7 mouse cellular contexts compared by ENCODE assay signal in the genomic region with DNA sequence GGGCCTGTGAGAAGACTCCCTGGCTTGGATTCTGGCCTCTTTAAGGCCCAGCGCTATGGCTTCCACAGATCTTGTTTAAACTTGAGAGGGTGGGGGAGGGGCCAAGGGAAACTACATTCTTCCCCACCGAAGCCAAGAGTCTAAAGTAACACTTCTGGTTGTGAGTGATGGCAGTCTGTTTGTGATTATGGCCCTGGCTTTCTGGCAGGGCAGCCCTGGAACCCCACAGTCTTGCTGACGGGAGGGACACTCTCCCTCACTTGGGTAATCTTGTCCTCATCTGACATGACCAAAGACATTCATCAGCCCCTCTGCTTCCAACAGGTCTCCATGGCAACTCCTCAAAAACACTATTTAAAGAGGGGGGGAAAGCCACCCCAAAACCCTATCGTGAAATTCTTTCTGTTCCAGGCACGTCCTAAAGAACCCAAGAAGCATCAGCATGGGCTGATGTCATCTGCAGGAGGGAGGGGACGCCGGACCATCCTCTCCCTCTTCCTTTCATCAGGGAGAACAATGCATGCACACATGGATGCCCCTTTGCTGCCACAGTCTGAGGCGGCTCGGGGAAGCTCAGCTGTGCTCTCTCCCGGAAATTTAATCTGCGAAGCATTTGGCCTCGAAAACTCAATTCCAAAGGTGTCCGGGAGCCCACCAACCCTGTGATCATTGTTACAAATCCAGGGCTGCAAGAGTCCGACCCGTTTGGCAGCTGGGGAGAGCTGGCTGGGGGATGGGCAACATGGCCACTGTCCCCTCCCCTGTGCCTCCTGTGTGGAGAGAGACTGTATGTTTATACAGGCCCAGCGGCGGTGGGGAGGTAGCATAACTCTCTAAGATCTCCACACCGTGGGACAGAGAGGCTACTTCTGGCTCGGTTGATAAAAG.
DNase-seq lines count a peak whose midpoint lies in the region; ATAC-seq lines count a peak whose summit lies in the region.

No protein-coding gene starts in this region.

- peak; percentile 64 for ATAC-seq in lung, embryonic 15.5 days (ENCODE audit: borderline replicate concordance, extremely low read depth, low FRiP score, low TSS enrichment)
- ATAC-seq in forebrain, embryonic 15.5 days (replicated peaks), result peak; percentile 51
- ATAC-seq in activated CD4-positive, CD25-positive, alpha-beta regulatory T cell, adult 4 months, result no peak
- ATAC-seq in erythroid progenitor cell, adult 5-6 weeks (replicated peaks; ENCODE audit: low FRiP score, poor library complexity, severe bottlenecking), result no peak

- peaks cover 49% of the 10 kb centered on the region for H3K4me1 ChIP-seq in lung, embryonic 15.5 days
- H3K4me1 ChIP-seq in forebrain, embryonic 15.5 days, result peaks cover 18% of the 10 kb centered on the region

- peaks cover 10% of the 10 kb centered on the region for H3K36me3 ChIP-seq in lung, embryonic 15.5 days
- no peaks in the 10 kb centered on the region for H3K36me3 ChIP-seq in forebrain, embryonic 15.5 days

- peak overlapping the region; percentile 19 for H3K4me2 ChIP-seq in lung, embryonic 15.5 days
- H3K4me2 ChIP-seq in forebrain, embryonic 15.5 days (replicated peaks), result peak overlapping the region; percentile 9; the same call in 1 of the 2 replicates

- peak overlapping the region; percentile 79 for H3K27ac ChIP-seq in lung, embryonic 15.5 days
- peak overlapping the region; percentile 32 for H3K27ac ChIP-seq in forebrain, embryonic 15.5 days (replicated peaks)

- WGBS in lung, embryonic 15.5 days, result 5% methylated on average over 19 of the region's 19 CpGs
- 5% methylated on average over 19 of the region's 19 CpGs for WGBS in forebrain, embryonic 15.5 days

- no peak overlapping the region for H3K9ac ChIP-seq in lung, embryonic 15.5 days
- no peak overlapping the region; the same call in 1 of the 2 replicates for H3K9ac ChIP-seq in forebrain, embryonic 15.5 days (replicated peaks)

- no peaks in the 10 kb centered on the region for H3K9me3 ChIP-seq in lung, embryonic 15.5 days
- no peaks in the 10 kb centered on the region for H3K9me3 ChIP-seq in forebrain, embryonic 15.5 days

- H3K4me3 ChIP-seq in lung, embryonic 15.5 days, result no peak overlapping the region
- no peak overlapping the region for H3K4me3 ChIP-seq in forebrain, embryonic 15.5 days

- no peaks in the 10 kb centered on the region for H3K27me3 ChIP-seq in lung, embryonic 15.5 days
- H3K27me3 ChIP-seq in forebrain, embryonic 15.5 days, result no peaks in the 10 kb centered on the region

- DNase-seq in lung, adult 18-20 months, result no peak
- peak; percentile 54 for DNase-seq in lung, postnatal 14 days
- peak; percentile 55 for DNase-seq in yolk sac, embryonic 10.5 days (ENCODE audit: low spot score)

Comparison
In these comparisons a context has a peak if more than half of its experiments do, and no peak if none do; other contexts are left out.
1. DNase-seq: peak in lung, postnatal 14 days (single experiment) and yolk sac, embryonic 10.5 days (single experiment); none in lung, adult 18-20 months (0 of 2).
2. ATAC-seq: peak in lung, embryonic 15.5 days (single experiment) and forebrain, embryonic 15.5 days (single experiment); none in activated CD4-positive, CD25-positive, alpha-beta regulatory T cell, adult 4 months (single experiment) and erythroid progenitor cell, adult 5-6 weeks (single experiment).